Mouse (Mus musculus) spleen, embryonic (tissue): ENCODE data around the gene Plekha1.

Source experiments
- CTCF ChIA-PET: fragments of 350-600 bp; sonication (Branson Sonifier 250); formaldehyde crosslinking; loops from one replicate; lab custom pipeline; 2022; lab: Charles Lee

Gene Plekha1

DNA sequence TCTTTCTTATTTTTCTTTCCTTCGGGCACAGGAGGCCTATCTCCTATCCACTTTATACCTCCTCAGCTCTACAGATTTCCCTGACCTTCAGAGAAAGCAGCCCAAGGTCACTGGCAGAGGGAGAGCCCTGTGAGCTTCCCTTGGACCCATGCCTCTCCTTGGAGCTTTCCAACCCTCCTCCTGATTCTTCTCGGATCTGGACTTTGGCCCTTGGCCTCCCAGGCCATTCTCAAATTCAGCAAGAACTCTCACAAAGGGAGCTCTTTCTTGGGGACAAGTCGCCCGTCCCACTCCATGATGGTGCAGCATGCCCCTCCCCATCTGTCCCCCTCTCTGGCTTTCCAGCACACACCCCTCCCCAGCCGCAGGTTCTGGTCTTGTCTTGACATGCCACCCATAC, 85.4 kb downstream of the Plekha1 start:
- CTCF ChIA-PET = no interaction called here

DNA sequence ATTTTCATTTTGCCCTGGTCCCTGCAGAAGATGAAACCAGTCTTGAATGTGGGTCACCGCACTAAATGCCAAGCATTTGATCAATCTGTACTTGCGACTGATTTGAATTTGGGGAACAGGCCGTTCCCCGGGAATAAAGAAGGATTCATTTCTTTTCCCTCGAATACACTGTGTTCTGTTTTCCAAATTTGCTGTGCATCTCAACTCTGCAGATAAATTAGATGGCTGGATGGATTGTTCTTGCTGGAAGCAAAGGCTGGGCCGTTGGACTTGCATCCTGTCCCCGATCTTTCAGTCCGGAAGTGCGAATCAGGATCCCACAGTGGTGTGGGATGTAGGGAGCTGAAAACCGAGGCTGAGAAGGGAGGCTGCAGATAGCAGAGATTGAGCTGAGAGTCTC, 87.8 kb downstream of the Plekha1 start:
- CTCF ChIA-PET = interaction anchor here (0.5 kb wide), 1 partner anchor 94 kb away, joined by 4 read pairs; no protein-coding TSS in a partner anchor

DNA sequence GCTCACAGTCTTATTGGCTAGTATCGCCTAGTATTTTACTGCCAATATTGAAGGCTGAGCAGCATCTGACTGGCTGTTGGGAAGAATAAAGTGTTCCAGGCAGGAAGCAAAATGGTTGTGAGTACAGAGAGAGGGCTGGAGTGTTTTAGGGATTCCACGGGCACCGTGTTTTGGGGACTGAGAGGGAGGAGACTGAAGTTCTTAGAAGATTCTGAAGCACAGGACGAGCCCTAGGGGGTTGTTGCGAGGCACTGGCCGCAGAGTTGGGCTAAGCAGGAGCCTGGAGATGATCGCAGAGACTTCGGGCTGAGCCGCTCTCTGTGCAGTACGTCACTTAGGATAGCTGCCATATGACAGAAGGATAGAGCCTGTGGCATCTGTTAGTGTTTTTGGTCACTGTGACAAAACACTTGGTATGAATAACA, 88.6 kb downstream of the Plekha1 start:
- CTCF ChIA-PET = interaction anchor here (0.5 kb wide), 1 partner anchor 95 kb away, joined by 4 read pairs; no protein-coding TSS in a partner anchor

DNA sequence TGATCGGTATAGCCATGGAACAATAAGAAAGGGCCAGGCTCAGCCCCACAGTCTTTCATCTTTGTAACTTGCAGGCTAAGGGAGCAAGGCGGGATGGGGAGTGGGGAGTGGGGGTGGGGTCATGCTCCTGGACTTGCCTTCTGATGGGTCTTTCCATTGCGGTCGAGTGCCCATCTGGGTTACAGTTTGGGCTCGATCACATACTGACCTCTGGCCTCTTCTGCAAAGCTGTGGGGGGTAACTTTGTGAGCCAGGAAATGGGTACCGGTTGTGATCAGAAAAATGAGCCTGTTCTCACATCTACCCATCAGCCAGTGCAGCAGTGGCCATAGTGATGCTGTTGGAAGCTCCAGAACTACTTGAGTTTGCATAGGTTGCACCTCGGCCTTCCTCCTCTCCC, 93.0 kb downstream of the Plekha1 start:
- CTCF ChIA-PET = no interaction called here

DNA sequence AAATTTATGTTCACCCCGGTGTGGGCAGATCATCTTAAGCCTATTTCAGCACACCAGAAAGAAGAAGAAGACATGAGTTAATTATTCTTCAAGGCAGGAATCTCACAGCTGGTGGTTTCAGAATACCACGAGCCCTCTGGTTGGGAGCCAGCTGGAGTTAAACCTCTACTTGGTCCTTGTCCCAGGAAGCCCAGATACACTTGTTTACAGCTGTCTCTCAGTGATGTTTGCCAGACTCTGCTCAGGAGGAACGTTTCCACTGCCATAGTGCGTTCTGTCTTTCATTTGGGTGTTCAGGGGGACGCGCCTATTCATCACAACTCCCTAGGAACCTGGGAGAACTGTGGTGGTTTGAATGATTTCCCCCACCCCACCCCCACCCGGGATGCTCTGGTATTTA, 94.3 kb downstream of the Plekha1 start:
- CTCF ChIA-PET = no interaction called here

DNA sequence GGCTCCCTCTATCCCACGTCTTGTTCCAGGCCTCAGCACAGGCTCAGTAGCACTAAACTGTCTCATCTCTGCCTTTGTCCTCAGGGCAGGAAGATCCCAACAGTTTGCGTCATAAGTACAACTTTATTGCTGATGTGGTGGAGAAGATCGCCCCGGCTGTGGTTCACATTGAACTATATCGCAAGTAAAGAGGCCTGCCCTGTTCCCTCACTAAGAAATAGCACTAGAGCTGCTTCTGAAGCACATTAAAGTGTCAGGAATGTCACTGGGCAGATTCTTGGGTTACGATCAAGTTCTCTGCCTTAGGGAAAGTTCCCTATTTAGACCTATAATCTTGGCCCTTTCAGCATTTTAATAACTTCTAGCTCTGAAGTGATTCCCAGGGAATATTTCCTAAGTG, 95.9 kb downstream of the Plekha1 start:
- CTCF ChIA-PET = interaction anchor here (0.6 kb wide), 1 partner anchor 450 kb away, joined by 3 read pairs; no protein-coding TSS in a partner anchor
